22 mouse cellular contexts compared by ENCODE assay signal in genomic region chr14:76684327-76684726, GRCm38 (mm10).
DNase-seq lines count a peak whose midpoint lies in the region; ATAC-seq and TF ChIP-seq lines count a peak whose summit lies in the region.
"Had no signal": no experiment of that assay in that cellular context is flagged by ENCODE, and none has a peak within 500 bp of the region (broad histone marks: within the 10 kb centered on the region; RNA-seq: fewer than 3 reads in every experiment).

No protein-coding gene starts in this region.

- TF ChIP-seq POLR2A in limb, embryonic 14.5 days (IDR thresholded peaks at IDR 0.05; ENCODE audit: borderline replicate concordance, extremely low read depth, insufficient read depth, insufficient read length), result no peak

- H3K9ac ChIP-seq in limb, embryonic 14.5 days (ENCODE audit: low read depth, low read length, severe bottlenecking), result no peak overlapping the region
- H3K9ac ChIP-seq: embryonic facial prominence, embryonic 12.5 days; embryonic facial prominence, embryonic 15.5 days; forebrain, embryonic 12.5 days had no signal

- H3K4me2 ChIP-seq in limb, embryonic 14.5 days (replicated peaks; ENCODE audit: low read depth, low read length, severe bottlenecking), result no peak overlapping the region
- H3K4me2 ChIP-seq: embryonic facial prominence, embryonic 12.5 days; embryonic facial prominence, embryonic 15.5 days; forebrain, embryonic 12.5 days had no signal

- no peaks in the 10 kb centered on the region for H3K36me3 ChIP-seq in limb, embryonic 14.5 days (ENCODE audit: control insufficient read depth, insufficient read depth, low read length)
- no peaks in the 10 kb centered on the region for H3K36me3 ChIP-seq in limb, embryonic 10.5 days
- H3K36me3 ChIP-seq: embryonic facial prominence, embryonic 12.5 days; embryonic facial prominence, embryonic 15.5 days; forebrain, embryonic 10.5 days; forebrain, embryonic 12.5 days had no signal

- WGBS in limb, embryonic 14.5 days, result 11% methylated on average over 2 of the region's 2 CpGs
- 81% methylated on average over 2 of the region's 2 CpGs for WGBS in limb, embryonic 10.5 days

- peaks cover 43% of the 10 kb centered on the region for H3K4me1 ChIP-seq in limb, embryonic 14.5 days (ENCODE audit: control insufficient read depth, insufficient read depth, low read length)
- H3K4me1 ChIP-seq in limb, embryonic 10.5 days, result peaks cover 49% of the 10 kb centered on the region

- no peaks in the 10 kb centered on the region for H3K27me3 ChIP-seq in limb, embryonic 14.5 days (ENCODE audit: control insufficient read depth, insufficient read depth, low read length)
- H3K27me3 ChIP-seq in limb, embryonic 10.5 days (ENCODE audit: low read depth, poor library complexity, severe bottlenecking), result no peaks in the 10 kb centered on the region
- H3K27me3 ChIP-seq: embryonic facial prominence, embryonic 12.5 days; embryonic facial prominence, embryonic 15.5 days; forebrain, embryonic 12.5 days had no signal

- no peaks in the 10 kb centered on the region for H3K9me3 ChIP-seq in limb, embryonic 14.5 days (ENCODE audit: control insufficient read depth, low read length)
- H3K9me3 ChIP-seq in limb, embryonic 10.5 days (replicated peaks), result no peaks in the 10 kb centered on the region
- H3K9me3 ChIP-seq: embryonic facial prominence, embryonic 12.5 days; embryonic facial prominence, embryonic 15.5 days; forebrain, embryonic 10.5 days; forebrain, embryonic 12.5 days had no signal

- H3K4me3 ChIP-seq in limb, embryonic 14.5 days (replicated peaks; ENCODE audit: low read length), result no peak overlapping the region
- H3K4me3 ChIP-seq in limb, embryonic 10.5 days, result no peak overlapping the region
- H3K4me3 ChIP-seq: embryonic facial prominence, embryonic 12.5 days; embryonic facial prominence, embryonic 15.5 days; erythroblast, embryonic 14.5 days; forebrain, embryonic 10.5 days; forebrain, embryonic 12.5 days had no signal

- no peak for ATAC-seq in limb, embryonic 14.5 days (ENCODE audit: low FRiP score, low read depth)
- ATAC-seq: forebrain, embryonic 14.5 days; forebrain, embryonic 16.5 days had no signal

- no peak overlapping the region for H3K27ac ChIP-seq in limb, embryonic 14.5 days (replicated peaks; ENCODE audit: low read depth, low read length)
- no peak overlapping the region for H3K27ac ChIP-seq in limb, embryonic 10.5 days
- H3K27ac ChIP-seq: embryonic facial prominence, embryonic 12.5 days; embryonic facial prominence, embryonic 15.5 days; forebrain, embryonic 10.5 days; forebrain, embryonic 12.5 days had no signal

- DNase-seq in limb, embryonic 14.5 days (ENCODE audit: low spot score), result peak; percentile 69
- DNase-seq in limb, embryonic 10.5 days (ENCODE audit: low spot score), result no peak
- DNase-seq in MN1 (ENCODE audit: low spot score), result peak; percentile 59
- peak; percentile 29 for DNase-seq in NIH3T3 (ENCODE audit: low read depth)
- no peak for DNase-seq in heart, adult 18-20 months
- DNase-seq: adrenal gland, adult 2 months; adrenal gland, postnatal 10 days; adrenal gland, postnatal 25 days; cerebellum, adult 11 months; cerebellum, adult 18-20 months; cerebellum, adult 8-10 months; cerebellum, adult 9-11 months; cerebellum, postnatal 14 days; cerebellum, postnatal 36 days; embryo, embryonic 11 days had no signal

Comparison
In these comparisons a context has a peak if more than half of its experiments do, and no peak if none do; other contexts are left out.
1. DNase-seq: peak in limb, embryonic 14.5 days (single experiment), MN1 (single experiment) and NIH3T3 (single experiment); none in limb, embryonic 10.5 days (single experiment) and heart, adult 18-20 months (0 of 2).